Mouse (Mus musculus) intestine, postnatal 0 days (tissue): ENCODE results near the gene Snupn. TPM values are rescaled to one million over a fixed set of nuclear protein-coding genes. Genes with fewer than 3 reads are reported as not detected.
"Not testable (repeated sequence)": the region's sequence is repeated elsewhere in the genome, so short reads cannot be mapped to it uniquely, and the experiment has no call there.

Experiments
- ATAC-seq: fragments of 200-750 bp; cut with Nextera tagmentation; 2 replicates; pipeline ENCODE4 v1.8.0; 2017; ENCODE audit warnings: mild to moderate bottlenecking, moderate TSS enrichment, moderate library complexity
- H3K27ac ChIP-seq: fragments of 300-500 bp; sonication (generic); 2 replicates; pipeline ENCODE4 v1.5.1; 2014; ENCODE audit warnings: mild to moderate bottlenecking, low read depth, low read length, moderate library complexity
- H3K27me3 ChIP-seq: fragments of 300-500 bp; sonication (generic); replicated peaks from 2 replicates; pipeline ENCODE4 v1.6.1; 2014; ENCODE audit warnings: low read length, mixed read lengths; ENCODE audit not compliant: control insufficient read depth, insufficient read depth
- H3K36me3 ChIP-seq: fragments of 300-500 bp; sonication (generic); 2 replicates; pipeline ENCODE4 v1.6.1; 2014; ENCODE audit warnings: mild to moderate bottlenecking, moderate library complexity; ENCODE audit not compliant: control insufficient read depth, insufficient read depth
- H3K4me1 ChIP-seq: fragments of 300-500 bp; sonication (generic); replicated peaks from 2 replicates; pipeline ENCODE4 v1.6.1; 2014; ENCODE audit warnings: antibody characterized with exemption, low read length, mixed read lengths; ENCODE audit not compliant: control insufficient read depth, insufficient read depth
- H3K4me2 ChIP-seq: fragments of 300-500 bp; sonication (generic); replicated peaks from 2 replicates; pipeline ENCODE4 v1.6.1; 2014; ENCODE audit warnings: low read depth, mild to moderate bottlenecking, moderate library complexity
- H3K4me3 ChIP-seq: fragments of 300-500 bp; sonication (generic); 2 replicates; pipeline ENCODE4 v1.5.1; 2014; ENCODE audit warnings: low read depth, low read length
- H3K9ac ChIP-seq: fragments of 300-500 bp; sonication (generic); 2 replicates; pipeline ENCODE4 v1.6.1; 2014; ENCODE audit warnings: mild to moderate bottlenecking, low read depth, low read length
- H3K9me3 ChIP-seq: fragments of 300-500 bp; sonication (generic); 2 replicates; pipeline ENCODE4 v1.6.1; 2016; ENCODE audit warnings: mixed run types; ENCODE audit not compliant: control insufficient read depth
- CTCF ChIP-seq: sonication (generic); IDR thresholded peaks from 2 replicates; pipeline ENCODE4 v1.5.1; 2016; ENCODE audit warnings: low read depth, mild to moderate bottlenecking, control low read depth, antibody characterized with exemption, moderate library complexity
- WGBS: fragments of 180-500 bp; shearing (Covaris S2); extraction: QIAGEN DNeasy Blood & Tissue Kit; methylation state at CpG from one replicate; pipeline ENCODE4 v1.1.7; 2014; 5-methylcytosine and 5-hydroxymethylcytosine counted together
- polyA plus RNA-seq: library from polyadenylated mRNA; unstranded; fragments of >200 nt; fragmentation: Nextera tagmentation; extraction: Ambion mirVana; gene quantifications from 2 replicates; pipeline ENCODE4 v1.2.1, GENCODE M21; 2015

Snupn gene
- polyA plus RNA-seq, 1 experiment from 2014 or later = 5.9 TPM

- Histone ChIP-seq H3K27ac (no peak overlapping the region), H3K9ac (no peak overlapping the region), H3K36me3 (peaks cover 3% of the 10 kb centered on the region; the same call in 1 of the 2 replicates), H3K27me3 (no peaks in the 10 kb centered on the region), H3K4me3 (no peak overlapping the region), H3K9me3 (no peaks in the 10 kb centered on the region), H3K4me2 (no peak overlapping the region), H3K4me1 (no peaks in the 10 kb centered on the region)
- no peak for TF ChIP-seq CTCF
- no peak for ATAC-seq
- 90% methylated on average over 6 of the region's 6 CpGs for WGBS
Observed at GRCm38 (mm10) chr9:56980186-56980585, 29.5 kb downstream of the Snupn start.

DNA sequence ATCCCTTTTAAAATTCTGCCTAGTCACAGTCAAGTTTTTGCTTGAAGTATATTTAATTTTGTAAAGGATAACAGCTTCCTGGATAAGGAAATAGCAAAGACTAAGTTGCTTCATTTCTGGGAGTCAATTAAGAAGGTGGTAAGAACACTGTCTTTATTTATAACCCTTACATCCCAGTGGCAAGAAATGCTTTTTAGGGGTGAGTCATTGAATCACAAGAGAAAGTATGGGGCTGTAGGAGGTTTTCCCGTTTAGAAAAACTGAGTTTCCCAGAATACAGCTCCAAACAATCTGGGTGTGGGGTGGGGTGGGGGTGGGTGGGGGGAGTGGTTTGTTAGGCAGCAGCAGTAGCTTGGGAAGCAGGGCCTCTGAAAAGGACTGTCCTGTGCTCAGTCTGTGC, 30.8 kb downstream of the Snupn start:
- Histone ChIP-seq H3K27ac (no peak overlapping the region), H3K4me3 (no peak overlapping the region), H3K9me3 (no peaks in the 10 kb centered on the region), H3K27me3 (no peaks in the 10 kb centered on the region), H3K4me2 (no peak overlapping the region), H3K36me3 (peaks cover 3% of the 10 kb centered on the region; the same call in 1 of the 2 replicates), H3K9ac (no peak overlapping the region), H3K4me1 (no peaks in the 10 kb centered on the region)
- no peak for TF ChIP-seq CTCF
- no peak for ATAC-seq
- WGBS = 68% methylated on average over 1 of the region's 1 CpGs

DNA sequence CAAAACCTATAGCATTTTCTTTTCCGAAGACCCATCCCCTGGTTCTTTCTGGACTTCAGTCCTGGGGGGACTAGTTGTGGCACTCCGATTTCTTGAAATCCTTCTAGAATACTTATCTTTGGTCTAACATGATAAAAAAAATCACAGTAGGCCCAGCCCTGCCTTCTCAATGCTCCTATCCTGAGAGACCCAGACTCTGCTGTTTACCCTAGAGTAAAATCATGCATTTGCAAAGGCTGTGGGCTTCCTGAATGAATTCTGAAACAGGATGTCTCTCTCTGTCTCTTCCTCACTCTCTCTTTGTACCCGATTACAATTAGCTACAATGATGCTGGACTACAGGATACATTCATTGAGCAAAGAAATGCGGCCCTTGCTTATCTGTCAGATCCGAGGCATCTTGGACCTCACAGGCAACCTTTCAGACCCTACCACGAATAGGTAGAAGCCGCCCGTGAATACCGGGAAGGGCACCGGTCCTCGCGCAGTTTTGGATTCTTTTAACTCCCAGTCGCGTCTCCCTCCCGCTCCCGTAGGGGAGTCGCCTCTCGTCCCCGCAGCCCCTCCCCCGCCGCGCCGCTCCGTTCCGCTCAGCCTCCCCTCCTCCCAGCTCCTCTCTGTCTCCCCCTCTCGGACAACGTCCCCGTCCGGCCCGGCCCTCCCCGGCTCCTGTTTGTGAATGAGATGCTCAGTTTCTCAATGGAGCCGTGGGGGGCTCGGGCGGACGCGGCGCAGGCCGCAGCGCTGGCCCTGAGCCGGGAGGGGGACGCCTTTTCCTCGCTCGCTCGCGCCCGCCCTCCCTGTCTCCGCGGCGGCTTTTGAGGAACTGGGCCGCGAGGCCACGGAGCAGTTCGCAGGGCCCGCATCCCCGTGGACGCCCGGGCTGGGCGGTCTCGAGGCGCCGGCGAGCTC, 43.9 kb downstream of the Snupn start, which contains the start of gene Ptpn9:
Gene Ptpn9 (plus strand): TSS at position 638 of the 912 bp plus-strand sequence.
- Histone ChIP-seq H3K4me1 (no peaks in the 10 kb centered on the region), H3K36me3 (no peaks in the 10 kb centered on the region), H3K9ac (peak within 1 kb of the TSS; percentile 87), H3K4me2 (peak within 1 kb of the TSS; percentile 92), H3K27me3 (no peaks in the 10 kb centered on the region), H3K27ac (peak within 1 kb of the TSS; percentile 90), H3K4me3 (peak within 1 kb of the TSS; percentile 78), H3K9me3 (no peaks in the 10 kb centered on the region)
- ATAC-seq = peak; percentile 68
- peak; percentile 81 for TF ChIP-seq CTCF
- WGBS = 3% methylated on average over 62 of the region's 62 CpGs

- Histone ChIP-seq H3K36me3 (no peaks in the 10 kb centered on the region), H3K27ac (peak overlapping the region; percentile 90), H3K4me2 (peak overlapping the region; percentile 92), H3K4me3 (peak overlapping the region; percentile 78), H3K27me3 (no peaks in the 10 kb centered on the region), H3K4me1 (no peaks in the 10 kb centered on the region), H3K9ac (peak overlapping the region; percentile 87), H3K9me3 (no peaks in the 10 kb centered on the region)
- peak; percentile 72 for ATAC-seq
- TF ChIP-seq CTCF = no peak
- WGBS = under 1% methylated on average over 70 of the region's 80 CpGs
Observed at GRCm38 (mm10) chr9:56995198-56996027, 44.7 kb downstream of the Snupn start.

DNA sequence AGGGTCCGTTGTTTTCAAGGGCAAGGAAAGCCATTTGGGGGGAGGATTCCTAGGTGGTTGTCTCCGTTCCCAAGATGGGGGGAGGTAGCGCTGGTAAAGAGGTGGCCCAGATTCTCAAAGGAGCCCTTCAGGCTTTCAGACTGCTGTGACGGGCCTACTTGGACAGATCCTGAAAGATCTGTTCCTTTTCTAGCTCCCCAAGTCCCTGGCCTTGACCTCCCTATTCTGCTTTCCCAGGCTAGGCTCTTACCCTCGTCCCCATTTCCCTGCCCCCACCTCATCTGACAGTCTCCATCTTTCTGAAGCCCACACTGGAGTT, 45.3 kb downstream of the Snupn start:
- peak overlapping the region; percentile 78 for H3K4me3 ChIP-seq
- 9% methylated on average over 5 of the region's 5 CpGs for WGBS

DNA sequence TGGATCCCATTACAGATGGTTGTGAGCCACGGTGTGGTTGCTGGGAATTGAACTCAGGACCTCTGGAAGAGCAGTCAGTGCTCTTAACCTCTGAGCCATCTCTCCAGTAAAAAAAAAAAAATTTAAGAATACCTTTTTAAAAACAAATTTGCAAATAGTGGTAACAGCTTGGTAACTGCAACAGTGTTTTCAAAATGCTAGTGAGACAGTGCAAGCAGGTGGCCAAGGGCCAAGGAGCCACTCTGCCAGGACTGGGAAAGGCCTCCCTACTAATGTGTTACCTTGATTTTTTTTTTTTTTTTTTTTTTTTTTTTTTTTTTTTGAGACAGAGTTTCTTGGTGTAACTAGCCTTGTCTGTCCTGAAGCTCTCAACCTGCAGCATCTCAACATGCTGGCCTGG, 46.5 kb downstream of the Snupn start:
- not testable (repeated sequence) for H3K4me2 ChIP-seq, H3K27me3 ChIP-seq, H3K4me1 ChIP-seq, H3K36me3 ChIP-seq, ATAC-seq, H3K9me3 ChIP-seq, H3K9ac ChIP-seq, H3K4me3 ChIP-seq, H3K27ac ChIP-seq
- 90% methylated on average over 1 of the region's 1 CpGs for WGBS

More for the DNA sequence above, 45.3 kb downstream of the Snupn start:
- no peaks in the 10 kb centered on the region for H3K4me1 ChIP-seq
- peak overlapping the region; percentile 92 for H3K4me2 ChIP-seq
- peak overlapping the region; percentile 90; the same call in 1 of the 2 replicates for H3K27ac ChIP-seq
- no peaks in the 10 kb centered on the region for H3K9me3 ChIP-seq
- peak overlapping the region; percentile 87 for H3K9ac ChIP-seq
- H3K27me3 ChIP-seq = no peaks in the 10 kb centered on the region
- no peak for ATAC-seq
- TF ChIP-seq CTCF = no peak
- no peaks in the 10 kb centered on the region for H3K36me3 ChIP-seq
